Mouse (Mus musculus) heart, embryonic 11.5 days (tissue): Measurements from ENCODE around the gene Tstd3. TPM values are rescaled to one million over a fixed set of nuclear protein-coding genes. Genes with fewer than 3 reads are reported as not detected.
"Not testable (repeated sequence)": the region's sequence is repeated elsewhere in the genome, so short reads cannot be mapped to it uniquely, and the experiment has no call there.

Experiments used
- ATAC-seq: fragments of 200-750 bp; cut with Nextera tagmentation; replicated peaks from 2 replicates; pipeline ENCODE4 v1.8.0; 2017; ENCODE audit warnings: moderate library complexity; ENCODE audit not compliant: insufficient number of reproducible peaks, low FRiP score, low TSS enrichment
- H3K27ac ChIP-seq: fragments of 300-500 bp; sonication (generic); 2 replicates; pipeline ENCODE4 v1.5.1; 2014; ENCODE audit warnings: mild to moderate bottlenecking, low read depth, low read length
- H3K27me3 ChIP-seq: fragments of 300-500 bp; sonication (generic); 2 replicates; pipeline ENCODE4 v1.6.1; 2014; ENCODE audit warnings: mild to moderate bottlenecking, low read length, mixed read lengths; ENCODE audit not compliant: control insufficient read depth, insufficient read depth
- H3K36me3 ChIP-seq: fragments of 300-500 bp; sonication (generic); 2 replicates; pipeline ENCODE4 v1.6.1; 2014; ENCODE audit warnings: mild to moderate bottlenecking, low read length, moderate library complexity, mixed read lengths; ENCODE audit not compliant: control insufficient read depth, insufficient read depth
- H3K4me1 ChIP-seq: fragments of 300-500 bp; sonication (generic); 2 replicates; pipeline ENCODE4 v1.6.1; 2014; ENCODE audit warnings: low read length; ENCODE audit not compliant: control insufficient read depth, insufficient read depth
- H3K4me2 ChIP-seq: fragments of 300-500 bp; sonication (generic); 2 replicates; pipeline ENCODE4 v1.6.1; 2014; ENCODE audit warnings: mild to moderate bottlenecking, moderate library complexity
- H3K4me3 ChIP-seq: fragments of 300-500 bp; sonication (generic); 2 replicates; pipeline ENCODE4 v1.5.1; 2014; ENCODE audit warnings: low read depth, low read length
- H3K9ac ChIP-seq: fragments of 300-500 bp; sonication (generic); 2 replicates; pipeline ENCODE4 v1.6.1; 2014; ENCODE audit warnings: mild to moderate bottlenecking, low read depth, low read length, moderate library complexity
- H3K9me3 ChIP-seq: fragments of 300-500 bp; sonication (generic); replicated peaks from 2 replicates; pipeline ENCODE4 v1.6.1; 2016; ENCODE audit warnings: low read length; ENCODE audit not compliant: control insufficient read depth
- WGBS: fragments of 180-500 bp; shearing (Covaris S2); extraction: QIAGEN DNeasy Blood & Tissue Kit; methylation state at CpG from one replicate; pipeline ENCODE4 v1.1.7; 2014; ENCODE audit not compliant: insufficient replicate concordance; 5-methylcytosine and 5-hydroxymethylcytosine counted together
- polyA plus RNA-seq: library from polyadenylated mRNA; unstranded; fragments of >200 nt; fragmentation: Nextera tagmentation; extraction: Ambion mirVana; gene quantifications from 2 replicates; pipeline ENCODE4 v1.2.1, GENCODE M21; 2014

Tstd3 gene
- polyA plus RNA-seq, 1 experiment from 2014 or later: 24.4 TPM

DNA sequence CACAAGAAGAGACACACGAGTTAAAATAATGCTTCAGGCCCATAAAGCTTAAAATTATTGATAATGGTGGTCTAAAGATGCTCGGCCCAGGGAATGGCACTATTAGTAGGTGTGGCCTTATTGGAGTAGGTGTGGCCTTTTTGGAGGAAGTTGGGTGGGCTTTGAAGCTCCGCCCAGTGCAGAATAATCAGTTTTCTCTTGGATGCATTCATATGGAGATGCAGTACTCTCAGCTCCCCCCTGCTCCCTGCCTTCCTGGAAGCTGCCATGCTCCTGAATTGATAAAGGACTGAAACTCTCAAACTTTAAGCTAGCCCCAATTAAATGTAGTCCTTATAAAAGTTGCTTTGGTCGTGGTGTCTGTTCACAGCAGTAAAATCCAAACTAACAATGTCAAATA, 3.2 kb downstream of the Tstd3 start:
- Histone ChIP-seq H3K27ac (no peak overlapping the region), H3K9me3 (peaks cover 4% of the 10 kb centered on the region), H3K4me2 (no peak overlapping the region), H3K27me3 (no peaks in the 10 kb centered on the region), H3K4me1 (no peaks in the 10 kb centered on the region), H3K36me3 (peaks cover 5% of the 10 kb centered on the region), H3K4me3 (no peak overlapping the region), H3K9ac (no peak overlapping the region)
- WGBS: 73% methylated on average over 4 of the region's 4 CpGs
- no peak for ATAC-seq

DNA sequence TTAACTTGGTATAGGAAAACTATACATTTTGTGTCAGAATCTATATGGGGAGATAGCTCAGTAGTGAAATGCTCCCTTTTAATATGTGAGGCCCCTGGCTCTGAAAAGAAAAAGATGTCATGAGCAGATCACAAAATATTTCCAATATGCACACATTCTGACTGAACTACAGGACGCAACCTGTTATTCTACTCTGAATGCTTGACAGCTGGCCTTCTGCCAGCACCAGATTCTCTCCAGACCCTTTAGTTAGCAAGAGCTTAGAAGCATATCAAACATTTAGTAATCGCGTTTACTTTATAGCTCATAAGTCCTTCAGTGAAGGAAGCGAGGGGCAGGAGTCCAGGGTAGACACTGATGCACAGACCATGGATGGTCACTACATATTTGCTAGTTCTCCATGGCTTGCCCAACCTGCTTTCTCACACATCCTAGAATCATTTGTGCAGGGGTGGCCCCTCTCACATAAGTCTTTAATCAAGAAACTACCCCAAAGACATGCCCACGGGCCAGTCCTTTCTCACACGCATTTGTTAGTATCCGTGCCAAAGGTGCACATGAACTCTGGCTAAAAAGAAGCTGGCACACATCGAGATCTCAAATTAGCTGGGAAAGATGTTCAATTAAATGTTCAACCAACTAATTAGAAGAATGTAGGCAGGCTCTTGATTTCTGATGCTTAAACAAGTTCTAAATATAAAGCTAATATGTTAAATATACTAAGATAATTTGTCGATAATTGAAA, 5.4 kb downstream of the Tstd3 start:
- no peak for ATAC-seq

DNA sequence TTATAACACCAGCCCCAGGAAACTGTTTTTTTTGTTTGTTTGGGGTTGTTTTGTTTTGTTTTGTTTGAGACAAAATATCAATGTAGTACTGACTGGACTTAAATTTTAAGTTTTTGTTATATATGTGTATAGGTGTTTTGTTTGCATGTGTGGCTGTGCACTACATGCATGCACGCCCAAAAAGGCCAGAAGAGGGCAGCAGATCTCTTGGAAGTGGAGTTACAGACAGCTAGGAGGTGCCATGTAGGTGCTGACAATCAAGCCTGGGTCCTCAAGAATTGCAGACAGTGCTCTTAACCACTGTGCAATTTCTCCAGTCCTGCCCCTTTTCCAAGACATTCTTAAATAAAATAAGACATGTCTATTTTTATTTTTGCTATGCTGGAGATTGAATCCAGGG, 8.2 kb downstream of the Tstd3 start:
- ATAC-seq: no peak
- H3K9me3 ChIP-seq: peaks cover 4% of the 10 kb centered on the region
- no peaks in the 10 kb centered on the region for H3K27me3 ChIP-seq
- no peak overlapping the region for H3K4me3 ChIP-seq
- H3K36me3 ChIP-seq: peaks cover 5% of the 10 kb centered on the region
- WGBS: 48% methylated on average over 1 of the region's 1 CpGs
- H3K4me1 ChIP-seq: no peaks in the 10 kb centered on the region
- no peak overlapping the region for H3K4me2 ChIP-seq
- H3K9ac ChIP-seq: no peak overlapping the region
- H3K27ac ChIP-seq: no peak overlapping the region

More for the DNA sequence above, 5.4 kb downstream of the Tstd3 start:
- H3K9ac ChIP-seq: no peak overlapping the region
- H3K36me3 ChIP-seq: peaks cover 5% of the 10 kb centered on the region
- H3K4me3 ChIP-seq: no peak overlapping the region
- 89% methylated on average over 9 of the region's 9 CpGs for WGBS
- H3K9me3 ChIP-seq: peaks cover 4% of the 10 kb centered on the region
- no peaks in the 10 kb centered on the region for H3K27me3 ChIP-seq
- no peaks in the 10 kb centered on the region for H3K4me1 ChIP-seq
- H3K4me2 ChIP-seq: no peak overlapping the region
- H3K27ac ChIP-seq: no peak overlapping the region

DNA sequence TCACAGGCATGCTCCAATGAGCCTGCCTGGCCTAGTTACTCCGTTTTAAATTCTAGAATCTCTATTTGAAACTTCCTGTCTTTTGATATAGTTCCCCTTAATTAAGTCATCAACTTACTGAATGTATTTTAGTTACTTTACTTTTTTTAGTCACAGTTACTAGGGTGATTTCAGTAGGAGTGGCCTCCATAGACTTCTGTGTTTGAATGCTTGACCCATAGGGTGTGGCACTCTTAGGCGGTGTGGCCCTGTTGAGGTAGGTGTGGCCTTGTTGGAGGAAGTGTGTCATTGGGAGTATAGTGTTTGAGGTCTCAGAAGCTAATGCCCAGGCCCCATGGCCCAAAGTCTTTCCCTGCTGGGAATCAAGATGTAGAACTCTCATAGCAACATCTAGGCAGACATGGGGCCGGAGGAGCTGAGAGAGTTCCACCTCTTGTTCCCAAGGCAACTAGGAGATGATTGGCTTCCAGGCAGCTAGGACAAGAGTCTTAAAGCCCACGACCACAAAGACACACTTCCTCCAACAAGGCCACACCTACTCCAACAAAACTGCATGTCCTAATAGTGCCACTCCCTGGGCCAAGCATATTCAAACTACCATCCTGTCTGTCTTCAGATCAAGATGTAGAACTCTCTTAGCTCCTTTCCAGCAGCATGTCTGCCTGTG, 11.8 kb downstream of the Tstd3 start:
- 68% methylated on average over 4 of the region's 4 CpGs for WGBS
- no peaks in the 10 kb centered on the region for H3K27me3 ChIP-seq
- H3K4me1 ChIP-seq: no peaks in the 10 kb centered on the region
- ATAC-seq: no peak
- no peak overlapping the region for H3K27ac ChIP-seq
- no peak overlapping the region for H3K4me3 ChIP-seq
- H3K4me2 ChIP-seq: no peak overlapping the region
- H3K9ac ChIP-seq: no peak overlapping the region
- H3K36me3 ChIP-seq: peaks cover 5% of the 10 kb centered on the region
- peaks cover 4% of the 10 kb centered on the region for H3K9me3 ChIP-seq

GRCm38 (mm10) chr4:21745723-21746122, 21.3 kb downstream of the Tstd3 start:
- Histone ChIP-seq H3K9ac (no peak overlapping the region), H3K9me3 (no peaks in the 10 kb centered on the region), H3K4me3 (no peak overlapping the region), H3K4me2 (no peak overlapping the region), H3K4me1 (no peaks in the 10 kb centered on the region), H3K27ac (no peak overlapping the region), H3K36me3 (no peaks in the 10 kb centered on the region), H3K27me3 (no peaks in the 10 kb centered on the region)
- 75% methylated on average over 5 of the region's 5 CpGs for WGBS
- ATAC-seq: no peak

DNA sequence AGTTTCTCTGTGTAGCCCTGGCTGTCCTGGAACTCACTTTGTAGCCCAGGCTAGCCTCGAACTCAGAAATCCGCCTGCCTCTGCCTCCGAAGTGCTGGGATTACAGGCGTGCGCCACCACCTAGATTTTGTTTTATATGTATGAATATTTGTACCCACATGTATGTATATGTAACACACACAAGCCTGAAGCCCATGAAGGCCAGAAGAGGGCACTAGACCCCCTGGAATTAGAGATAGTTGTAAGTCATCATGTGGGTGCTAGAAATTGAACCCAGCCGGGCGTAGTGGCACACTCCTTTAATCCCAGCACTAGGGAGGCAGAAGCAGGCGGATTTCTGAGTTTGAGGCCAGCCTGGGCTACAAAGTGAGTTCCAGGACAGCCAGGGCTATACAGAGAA, 22.9 kb downstream of the Tstd3 start:
- not testable (repeated sequence) for H3K4me1 ChIP-seq, H3K9ac ChIP-seq, H3K9me3 ChIP-seq, H3K36me3 ChIP-seq, H3K27me3 ChIP-seq, H3K27ac ChIP-seq, ATAC-seq, H3K4me3 ChIP-seq, H3K4me2 ChIP-seq
- 92% methylated on average over 8 of the region's 8 CpGs for WGBS

GRCm38 (mm10) chr4:21739169-21739568, 27.8 kb downstream of the Tstd3 start:
- H3K4me1 ChIP-seq: no peaks in the 10 kb centered on the region
- no peaks in the 10 kb centered on the region for H3K27me3 ChIP-seq
- H3K27ac ChIP-seq: no peak overlapping the region
- H3K36me3 ChIP-seq: no peaks in the 10 kb centered on the region
- 91% methylated on average over 4 of the region's 4 CpGs for WGBS
- no peak overlapping the region for H3K4me2 ChIP-seq
- no peaks in the 10 kb centered on the region for H3K9me3 ChIP-seq
- ATAC-seq: no peak
- no peak overlapping the region for H3K4me3 ChIP-seq
- H3K9ac ChIP-seq: no peak overlapping the region

DNA sequence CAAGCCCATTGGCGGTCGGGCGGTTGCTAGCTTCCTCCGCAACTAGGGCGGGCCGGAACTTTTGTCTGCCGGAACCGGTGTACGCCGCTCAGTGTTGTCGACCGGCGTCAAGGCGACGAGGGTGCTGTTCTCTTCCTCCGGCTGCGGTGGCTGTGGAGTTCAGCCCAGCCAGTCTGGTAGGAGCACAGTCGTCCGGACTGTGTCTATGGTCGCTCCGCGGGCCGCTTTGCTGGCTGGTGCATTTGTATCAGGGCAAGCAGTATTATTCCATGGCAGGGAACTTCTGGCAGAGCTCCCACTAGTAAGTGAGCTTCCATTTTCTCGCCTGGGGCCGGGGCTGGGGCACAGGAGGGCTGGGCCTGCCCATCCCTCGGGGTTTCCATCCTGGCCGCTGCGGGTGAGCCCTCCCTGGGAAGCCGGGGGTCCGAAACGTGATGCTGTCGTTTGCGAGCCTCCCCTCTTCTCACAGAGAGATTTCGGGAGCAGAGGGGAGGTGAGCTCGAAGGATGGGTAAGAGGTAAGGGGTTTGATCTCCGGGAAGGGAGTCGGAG, 39.3 kb downstream of the Tstd3 start, which contains the start of gene Ccnc:
TSS of gene Ccnc (plus strand) at position 87 of the 551 bp plus-strand sequence.
- H3K27ac ChIP-seq: peak within 1 kb of the TSS; percentile 61
- peak within 1 kb of the TSS; percentile 89 for H3K4me3 ChIP-seq
- H3K9ac ChIP-seq: peak within 1 kb of the TSS; percentile 88
- peaks cover 2% of the 10 kb centered on the region; the same call in 1 of the 2 replicates for H3K4me1 ChIP-seq
- WGBS: under 1% methylated on average over 37 of the region's 37 CpGs
- H3K9me3 ChIP-seq: no peaks in the 10 kb centered on the region
- no peaks in the 10 kb centered on the region for H3K27me3 ChIP-seq
- peak; percentile 95 for ATAC-seq
- no peaks in the 10 kb centered on the region for H3K36me3 ChIP-seq
- peak within 1 kb of the TSS; percentile 77 for H3K4me2 ChIP-seq
